Mouse (Mus musculus) MEL (cell line): ENCODE measurements around the gene Ltc4s.

Experiments
- CTCF ChIP-seq, 3 experiments: IDR thresholded peaks in 2 of 3; conservative IDR thresholded peaks in 1 of 3; 2 replicates each; pipeline ENCODE4 v1.5.1; 2011 to 2012; ENCODE audit warnings: low read length in 3 of 3, low read depth in 2 of 3, mild to moderate bottlenecking in 2 of 3, improper control_type of control experiment in 1 of 3, inconsistent platforms in 1 of 3, mixed read lengths in 1 of 3, moderate library complexity in 1 of 3; ENCODE audit not compliant: control insufficient read depth in 1 of 3, insufficient read depth in 1 of 3, poor library complexity in 1 of 3, severe bottlenecking in 1 of 3
- POLR2A ChIP-seq, 2 experiments: IDR thresholded peaks; 2 replicates each; pipeline ENCODE4 v1.6.1; 2011 to 2012; ENCODE audit warnings: low read length in 2 of 2, mild to moderate bottlenecking in 2 of 2, control low read depth in 1 of 2, improper control_type of control experiment in 1 of 2, low read depth in 1 of 2, moderate library complexity in 1 of 2; ENCODE audit not compliant: control insufficient read depth in 1 of 2, insufficient read depth in 1 of 2, poor library complexity in 1 of 2
- RAD21 ChIP-seq: IDR thresholded peaks from 2 replicates; pipeline ENCODE4 v1.6.1; 2011; ENCODE audit warnings: mild to moderate bottlenecking, low read depth, low read length, improper control_type of control experiment
- TCF12 ChIP-seq: IDR thresholded peaks from 2 replicates; pipeline ENCODE4 v1.6.1; 2014; ENCODE audit warnings: low read depth, mild to moderate bottlenecking, inconsistent platforms, low read length, improper control_type of control experiment, moderate library complexity

DNA sequence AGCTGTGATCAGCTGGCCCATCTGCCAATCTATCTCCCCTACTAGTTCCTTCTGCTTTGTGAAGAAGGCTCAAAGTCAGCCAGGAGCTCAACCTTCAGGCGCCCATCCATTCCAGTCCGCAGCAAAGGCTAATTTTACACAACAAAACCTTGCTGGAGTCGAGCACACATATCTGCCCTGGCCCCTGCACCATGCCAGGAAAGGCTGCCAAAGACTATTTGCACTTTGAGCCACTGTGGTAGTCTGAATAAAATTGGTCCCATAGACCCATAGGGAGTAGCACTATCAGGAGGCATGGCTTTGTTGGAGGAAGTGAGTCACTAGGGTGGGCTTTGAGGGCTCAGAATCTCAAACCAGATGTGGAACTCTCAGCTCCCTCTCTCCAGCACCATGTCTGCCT lies 33.0 kb downstream of the Ltc4s start:
- TF ChIP-seq CTCF (IDR thresholded peaks at IDR 0.05 in 2 of 3, conservative IDR thresholded peaks at IDR 0.05 in 1 of 3; ENCODE audit: control insufficient read depth in 1 of 3, insufficient read depth in 1 of 3, low read depth in 2 of 3, low read length in 3 of 3, poor library complexity in 1 of 3, severe bottlenecking in 1 of 3) (no peak), TCF12 (no peak), POLR2A (IDR thresholded peaks at IDR 0.05; ENCODE audit: control insufficient read depth in 1 of 2, insufficient read depth in 1 of 2, low read depth in 1 of 2, low read length in 2 of 2, poor library complexity in 1 of 2) (no peak), RAD21 (no peak)
